Comparison of ENCODE assay signal across 8 mouse cellular contexts in the genomic region with DNA sequence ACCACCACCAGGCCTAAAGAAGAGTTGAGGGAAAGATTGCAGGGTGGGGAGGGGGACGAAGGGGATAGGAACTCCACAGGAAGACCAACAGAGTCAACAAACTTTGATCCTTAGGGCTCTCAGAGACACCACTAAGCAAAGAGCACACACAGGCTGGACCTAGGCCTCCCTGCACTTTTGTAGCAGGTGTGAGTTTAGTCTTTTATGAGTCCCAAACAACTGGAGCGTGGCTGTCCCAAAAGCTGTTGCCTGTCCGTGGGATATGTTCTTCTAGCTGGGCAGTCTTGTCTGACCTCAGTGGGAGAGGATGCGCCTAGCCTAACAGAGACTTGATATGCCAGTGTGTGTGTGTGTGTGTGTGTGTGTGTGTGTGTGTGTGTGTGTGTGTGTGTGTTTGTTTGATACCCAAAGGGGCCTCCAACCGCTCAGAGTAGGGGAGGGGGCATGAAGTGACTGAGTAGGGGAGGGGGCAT. TPM values are rescaled to one million over a fixed set of nuclear protein-coding genes. Genes with fewer than 3 reads are reported as not detected.
A peak's percentile ranks its signal among the peaks of the same experiment; 100 is the strongest.
DNase-seq lines count a peak whose midpoint lies in the region; ATAC-seq and TF ChIP-seq lines count a peak whose summit lies in the region.

No protein-coding gene starts in this region.

- peak overlapping the region; percentile 64 for H3K4me3 ChIP-seq in kidney, embryonic 15.5 days (replicated peaks)
- H3K4me3 ChIP-seq in bone marrow macrophage, adult 2 months (ENCODE audit: insufficient read depth, low read length) = peak overlapping the region; percentile 91
- H3K4me3 ChIP-seq in hindbrain, postnatal 0 days (ENCODE audit: low read length) = peak overlapping the region; percentile 52

- no peaks in the 10 kb centered on the region for H3K27me3 ChIP-seq in kidney, embryonic 15.5 days
- no peaks in the 10 kb centered on the region for H3K27me3 ChIP-seq in hindbrain, postnatal 0 days (ENCODE audit: insufficient read depth, low read length)

- H3K4me1 ChIP-seq in kidney, embryonic 15.5 days = peaks cover 14% of the 10 kb centered on the region
- peaks cover 14% of the 10 kb centered on the region for H3K4me1 ChIP-seq in bone marrow macrophage, adult 2 months (ENCODE audit: control insufficient read depth, insufficient read depth, low read length)
- peaks cover 10% of the 10 kb centered on the region for H3K4me1 ChIP-seq in hindbrain, postnatal 0 days (ENCODE audit: insufficient read depth, low read length)

- H3K9me3 ChIP-seq in kidney, embryonic 15.5 days (replicated peaks) = no peaks in the 10 kb centered on the region
- no peaks in the 10 kb centered on the region for H3K9me3 ChIP-seq in hindbrain, postnatal 0 days (ENCODE audit: low read length)

- no peaks in the 10 kb centered on the region for H3K36me3 ChIP-seq in kidney, embryonic 15.5 days
- H3K36me3 ChIP-seq in hindbrain, postnatal 0 days (ENCODE audit: insufficient read depth, low read length) = no peaks in the 10 kb centered on the region

- peak overlapping the region; percentile 62; the same call in 1 of the 2 replicates for H3K9ac ChIP-seq in kidney, embryonic 15.5 days
- no peak overlapping the region for H3K9ac ChIP-seq in hindbrain, postnatal 0 days (replicated peaks; ENCODE audit: low read length)

- no peak for DNase-seq in kidney, adult 18-20 months
- no peak for DNase-seq in hindbrain, postnatal 0 days (ENCODE audit: low spot score)
- DNase-seq in neural tube, embryonic 10.5 days (ENCODE audit: extremely low spot score, low spot score) = peak; percentile 23
- DNase-seq in natural killer cell, adult 2 months (ENCODE audit: low spot score in 2 of 2) = no peak
- no peak for DNase-seq in layer of hippocampus, postnatal 10 days (ENCODE audit: low spot score in 2 of 2)
- DNase-seq in cerebellum, postnatal 10 days = no peak

- peak; percentile 41 for ATAC-seq in kidney, embryonic 15.5 days (replicated peaks; ENCODE audit: low FRiP score)
- ATAC-seq in hindbrain, postnatal 0 days = no peak

- peak overlapping the region; percentile 84 for H3K4me2 ChIP-seq in kidney, embryonic 15.5 days
- peak overlapping the region; percentile 87 for H3K4me2 ChIP-seq in hindbrain, postnatal 0 days (ENCODE audit: low read depth, low read length)

- H3K27ac ChIP-seq in kidney, embryonic 15.5 days = 0 out of 2 replicates have a peak overlapping the region, but pooled peaks have one; percentile 18
- peak overlapping the region; percentile 49; the same call in 1 of the 2 replicates for H3K27ac ChIP-seq in bone marrow macrophage, adult 2 months (ENCODE audit: insufficient read depth, low read depth, low read length)
- H3K27ac ChIP-seq in hindbrain, postnatal 0 days = no peak overlapping the region

- no peak for TF ChIP-seq POLR2A in bone marrow macrophage, adult 2 months (IDR thresholded peaks at IDR 0.05; ENCODE audit: borderline replicate concordance, low read depth, low read length)

- 20% methylated on average over 5 of the region's 5 CpGs for whole genome bisulfite sequencing in kidney, embryonic 15.5 days
- WGBS in hindbrain, postnatal 0 days = 48% methylated on average over 5 of the region's 5 CpGs

- no peak for TF ChIP-seq CTCF in bone marrow macrophage, adult 2 months (IDR thresholded peaks at IDR 0.05; ENCODE audit: low read depth, low read length)
- no peak for TF ChIP-seq CTCF in hindbrain, postnatal 0 days (IDR thresholded peaks at IDR 0.05; ENCODE audit: low read depth)

RNA-seq across cellular contexts. Expression of a gene that starts 0.7 kb away (rescaled TPM):
- 8.2 and 11.4 TPM in 2 replicates for polyA plus RNA-seq in kidney, embryonic 15.5 days (2015; fragmentation: Nextera tagmentation; extraction: Ambion mirVana)
- polyA plus RNA-seq in bone marrow macrophage, adult 2 months (2012; ENCODE audit: insufficient read depth, insufficient read length, missing spikeins) = 90.7 and 91.2 TPM in 2 replicates
- total RNA-seq in hindbrain, postnatal 0 days (2014; rRNA removed) = 4.2 and 7.0 TPM in 2 replicates
- polyA plus RNA-seq in hindbrain, postnatal 0 days (2015; fragmentation: Nextera tagmentation; extraction: Ambion mirVana) = 2.3 and 4.2 TPM in 2 replicates
- total RNA-seq in layer of hippocampus, postnatal 10 days (2021) = 1 to 10 TPM; 4.4 to 5.3 TPM

RNA-seq across cellular contexts. Expression of a gene that starts 29.1 kb away (rescaled TPM):
- 40.1 and 40.4 TPM in 2 replicates for polyA plus RNA-seq in kidney, embryonic 15.5 days (2015; fragmentation: Nextera tagmentation; extraction: Ambion mirVana)
- polyA plus RNA-seq in bone marrow macrophage, adult 2 months (2012; ENCODE audit: insufficient read depth, insufficient read length, missing spikeins) = 22.6 and 23.6 TPM in 2 replicates
- total RNA-seq in hindbrain, postnatal 0 days (2014; rRNA removed) = 0.31 and 1.7 TPM in 2 replicates
- 19.1 and 28.5 TPM in 2 replicates for polyA plus RNA-seq in hindbrain, postnatal 0 days (2015; fragmentation: Nextera tagmentation; extraction: Ambion mirVana)
- 10 to 100 TPM; 11.5 to 12.8 TPM for total RNA-seq in layer of hippocampus, postnatal 10 days (2021)

RNA-seq across cellular contexts. Expression of a gene that starts 29.3 kb away (rescaled TPM):
- 46.7 and 47.7 TPM in 2 replicates for polyA plus RNA-seq in kidney, embryonic 15.5 days (2015; fragmentation: Nextera tagmentation; extraction: Ambion mirVana)
- polyA plus RNA-seq in bone marrow macrophage, adult 2 months (2012; ENCODE audit: insufficient read depth, insufficient read length, missing spikeins) = 23.5 and 25.5 TPM in 2 replicates
- 19.1 and 21.3 TPM in 2 replicates for total RNA-seq in hindbrain, postnatal 0 days (2014; rRNA removed)
- polyA plus RNA-seq in hindbrain, postnatal 0 days (2015; fragmentation: Nextera tagmentation; extraction: Ambion mirVana) = 30.0 and 30.7 TPM in 2 replicates
- 10 to 100 TPM; 17.5 to 20.1 TPM for total RNA-seq in layer of hippocampus, postnatal 10 days (2021)

RNA-seq across cellular contexts. Expression of a gene that starts 38.9 kb away (rescaled TPM):
- 348 and 369 TPM in 2 replicates for polyA plus RNA-seq in kidney, embryonic 15.5 days (2015; fragmentation: Nextera tagmentation; extraction: Ambion mirVana)
- polyA plus RNA-seq in bone marrow macrophage, adult 2 months (2012; ENCODE audit: insufficient read depth, insufficient read length, missing spikeins) = 73.8 and 76.3 TPM in 2 replicates
- 180 TPM in 2 replicates for total RNA-seq in hindbrain, postnatal 0 days (2014; rRNA removed)
- polyA plus RNA-seq in hindbrain, postnatal 0 days (2015; fragmentation: Nextera tagmentation; extraction: Ambion mirVana) = 453 and 456 TPM in 2 replicates
- total RNA-seq in layer of hippocampus, postnatal 10 days (2021) = 100 to 1,000 TPM; 229 TPM
